Mouse (Mus musculus): ENCODE results near the gene Cpeb1.

Cpeb1 gene

DNA sequence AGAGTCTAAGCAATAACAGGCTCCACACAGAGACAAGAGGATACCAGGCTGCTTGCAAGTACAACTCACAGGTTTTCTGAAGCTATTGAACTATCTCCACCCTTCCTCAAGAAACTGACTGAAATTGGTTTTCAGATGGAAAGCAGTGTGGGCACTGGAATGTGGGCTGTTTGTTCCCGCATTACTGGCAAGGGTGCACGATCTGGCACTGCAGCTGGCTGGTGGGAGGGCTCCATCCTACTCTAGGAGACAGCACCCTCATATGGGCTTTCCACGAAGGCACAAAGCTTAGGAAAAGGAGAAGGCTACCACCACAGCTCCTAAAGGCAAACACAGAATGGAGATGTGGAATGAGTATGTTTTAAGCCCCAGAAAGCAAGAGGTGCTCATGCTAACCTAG is 85.5 kb downstream of the Cpeb1 start:
- DNase-seq (ENCODE audit: low read depth) = no peak

DNA sequence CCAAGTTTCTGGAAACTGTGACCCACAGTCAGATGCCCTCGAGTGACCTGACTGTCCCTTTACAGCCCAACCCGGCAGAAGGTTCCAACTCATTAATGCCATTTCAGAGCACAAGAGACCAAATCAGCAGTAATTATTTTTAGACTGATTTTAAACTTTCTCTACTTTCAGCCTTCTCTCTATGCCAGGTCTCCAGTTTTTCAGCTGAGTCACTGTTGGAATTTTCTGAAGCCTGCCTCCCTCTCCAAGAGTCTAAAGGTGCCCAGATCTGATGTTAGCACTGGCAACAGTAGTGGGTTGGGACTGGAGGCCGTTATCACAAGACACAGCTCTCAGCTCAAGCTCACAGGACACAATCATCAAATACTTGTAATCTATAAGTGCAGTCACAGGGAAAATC is 87.3 kb downstream of the Cpeb1 start:
- no peak for DNase-seq (ENCODE audit: low read depth)

DNA sequence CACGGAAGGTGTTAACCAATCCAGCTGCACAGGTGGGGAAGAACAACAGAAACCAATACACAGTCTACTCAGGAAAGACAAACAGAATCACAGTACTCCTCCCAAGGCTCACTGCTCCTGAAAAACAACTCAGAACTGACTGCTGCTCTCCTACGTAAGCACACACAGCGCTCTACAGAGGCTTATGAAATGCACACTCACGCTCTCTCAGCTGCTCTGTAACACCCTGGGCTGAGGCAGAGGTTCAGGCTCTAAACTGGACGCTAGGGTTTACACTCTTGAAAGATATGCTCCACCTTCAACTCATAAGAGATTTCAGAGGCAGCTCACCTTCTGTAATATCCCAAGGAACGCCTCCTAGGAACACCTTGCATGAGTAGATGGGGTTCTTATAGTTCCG is 98.3 kb downstream of the Cpeb1 start:
- no peak for DNase-seq (ENCODE audit: low read depth)

DNA sequence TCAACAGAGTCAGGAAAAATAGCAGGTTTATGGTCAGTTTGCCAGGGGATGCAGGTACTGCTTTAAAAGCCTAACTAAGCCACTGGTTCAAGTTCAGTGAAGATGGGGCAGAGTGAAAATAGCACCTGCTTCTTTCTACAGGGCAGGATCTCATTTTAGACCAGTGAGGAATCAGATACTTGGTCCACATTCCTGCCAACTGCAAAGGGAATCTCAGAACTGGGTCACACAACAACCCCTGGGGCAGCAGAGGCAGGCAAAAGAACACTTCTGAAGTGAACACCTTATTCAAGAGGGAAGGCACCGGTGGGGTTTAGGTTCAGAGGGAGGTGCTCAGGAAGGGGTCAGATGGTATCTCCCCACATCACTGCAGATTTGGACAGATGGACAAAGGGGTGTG is 98.9 kb downstream of the Cpeb1 start:
- DNase-seq (ENCODE audit: low read depth) = no peak

DNA sequence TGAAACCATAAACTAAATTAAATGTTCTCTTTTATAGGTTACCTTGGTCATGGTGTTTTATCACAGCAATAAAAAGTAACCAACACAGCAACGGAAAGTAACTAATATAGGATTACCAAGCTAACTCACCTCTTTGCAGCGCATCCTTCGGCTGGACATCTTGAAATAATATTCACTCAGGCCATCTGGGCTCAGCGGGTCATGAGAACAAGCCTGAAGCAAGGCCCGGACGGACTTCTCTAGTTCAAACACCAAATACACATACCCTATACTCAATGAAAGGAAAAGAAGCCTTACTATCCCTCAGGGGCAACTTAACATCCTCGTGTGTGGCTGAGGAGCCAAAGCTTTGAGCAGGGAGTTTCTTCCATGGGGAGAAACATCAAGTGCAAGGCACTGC is 99.5 kb downstream of the Cpeb1 start:
- no peak for DNase-seq (ENCODE audit: low read depth)

DNA sequence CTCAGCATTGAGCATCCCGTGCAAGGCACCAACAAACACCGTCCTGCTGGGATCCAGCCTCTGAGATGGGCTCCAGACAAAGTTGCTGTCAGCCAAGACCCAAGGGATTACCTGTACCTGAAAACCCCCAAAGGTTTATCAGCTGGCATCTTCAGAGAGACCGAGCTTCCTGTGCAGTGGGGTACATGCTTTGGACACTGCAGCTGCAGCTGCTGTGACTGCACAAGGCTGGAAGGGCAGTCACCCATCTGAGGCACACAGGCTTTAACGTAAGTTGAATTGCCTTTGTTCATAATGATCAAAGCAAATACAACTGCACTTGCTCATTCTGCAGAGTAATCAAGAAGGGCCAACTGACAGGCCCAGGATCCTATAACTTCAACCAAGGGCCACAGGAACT is 103.4 kb downstream of the Cpeb1 start:
- no peak for DNase-seq (ENCODE audit: low read depth)

DNA sequence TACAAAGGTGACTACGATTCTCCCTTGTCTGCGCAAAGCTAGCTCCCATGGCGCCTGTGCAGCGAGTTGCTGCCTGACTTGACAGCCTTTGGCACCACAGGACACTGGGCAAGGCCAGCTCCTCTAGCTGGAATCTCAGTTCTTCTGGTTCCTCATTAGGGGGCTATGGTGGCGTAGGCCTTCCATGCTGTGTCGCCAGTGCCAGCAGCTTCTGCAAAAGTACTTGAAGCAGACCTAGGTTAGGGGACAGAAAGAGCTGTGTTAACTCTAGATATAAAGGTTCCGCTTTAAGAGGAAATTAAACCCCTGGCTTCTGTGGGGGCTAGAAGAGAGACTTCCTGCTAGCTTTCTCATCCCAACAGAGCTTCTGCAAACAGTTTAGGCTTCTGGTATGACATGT is 107.1 kb downstream of the Cpeb1 start:
- DNase-seq (ENCODE audit: low read depth) = no peak

DNA sequence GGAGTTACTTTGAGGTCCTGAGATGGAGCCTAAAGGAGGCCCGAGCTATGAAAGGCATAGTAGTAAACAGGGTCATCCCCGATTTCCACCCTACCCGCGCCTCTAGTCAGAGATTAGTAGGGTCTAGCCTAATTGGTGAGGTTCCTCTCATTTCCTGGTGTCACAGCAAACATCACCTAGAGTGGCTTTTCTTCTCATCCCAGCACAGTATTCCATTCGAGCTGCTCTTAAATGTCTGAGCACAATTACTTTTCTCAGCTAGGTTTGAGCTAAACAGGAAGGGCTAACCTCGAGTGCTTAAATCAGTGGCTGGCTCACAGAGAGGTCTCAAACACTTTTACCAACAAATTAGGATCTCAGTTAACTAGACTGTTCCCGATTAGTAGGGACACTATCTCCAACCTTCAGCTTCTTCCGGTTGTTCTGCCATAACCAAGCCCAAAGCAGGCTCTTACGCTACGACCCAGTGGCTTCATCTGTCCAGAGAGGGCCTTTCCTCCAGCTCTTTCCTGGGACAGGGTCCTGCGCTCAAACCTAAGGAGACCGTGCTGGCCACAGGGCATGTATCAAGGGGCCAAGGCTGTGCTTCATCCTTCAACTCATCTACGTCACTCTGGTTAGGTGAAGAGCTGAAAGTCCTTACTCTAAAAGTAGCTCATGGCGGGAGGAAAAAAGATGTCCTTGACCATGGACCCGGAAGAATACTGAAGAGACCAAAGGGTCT is 109.7 kb downstream of the Cpeb1 start:
- no peak for DNase-seq (ENCODE audit: low read depth)

DNA sequence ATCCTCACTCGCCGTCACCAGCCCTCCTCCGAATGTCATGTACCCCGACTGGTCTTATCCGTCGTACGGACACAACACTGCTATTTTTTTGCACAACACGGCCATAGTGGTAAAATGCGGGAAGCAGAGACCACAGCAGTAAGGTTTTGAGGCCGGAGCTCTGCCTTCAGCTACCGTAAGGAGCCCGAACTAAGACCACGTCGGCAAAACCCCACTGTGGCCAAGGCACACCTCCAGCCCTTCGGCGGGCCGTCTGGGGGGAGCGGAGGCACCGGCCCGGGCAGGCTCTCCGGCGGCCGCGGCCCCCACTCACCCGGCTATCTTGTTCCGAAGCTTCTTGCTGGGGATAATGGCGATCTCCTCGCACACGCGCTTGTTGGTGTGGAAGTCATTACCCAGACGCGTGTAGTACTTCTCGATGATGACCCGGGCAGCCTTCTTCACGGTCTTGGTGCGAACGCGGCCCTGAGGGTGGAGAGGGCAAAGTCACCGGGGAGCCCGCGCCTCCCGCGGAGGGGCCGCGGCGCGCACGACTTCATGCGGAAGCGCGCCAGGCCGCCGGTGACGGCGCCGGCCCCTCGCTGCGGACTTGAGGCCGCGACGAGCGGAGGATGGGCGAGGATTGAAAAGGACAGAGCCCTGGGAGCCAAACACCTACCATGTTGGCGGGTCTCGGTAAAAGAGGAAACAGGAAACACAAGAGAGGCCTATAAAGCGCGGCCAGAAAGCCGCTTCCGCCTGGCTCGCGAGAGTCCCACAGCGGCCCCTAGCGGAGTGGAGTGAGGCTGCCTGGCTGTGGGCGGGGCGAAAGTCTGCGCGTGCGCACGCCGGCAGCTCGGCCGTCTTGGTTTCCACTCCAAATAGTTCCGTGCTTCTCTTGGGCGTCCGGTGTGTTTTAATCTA is 110.5 kb downstream of the Cpeb1 start, which contains the start of gene Rps17:
Gene Rps17, minus strand, starts transcription at position 711 of the 903 bp plus-strand sequence.
- DNase-seq (ENCODE audit: low read depth) = peak; percentile 99

DNA sequence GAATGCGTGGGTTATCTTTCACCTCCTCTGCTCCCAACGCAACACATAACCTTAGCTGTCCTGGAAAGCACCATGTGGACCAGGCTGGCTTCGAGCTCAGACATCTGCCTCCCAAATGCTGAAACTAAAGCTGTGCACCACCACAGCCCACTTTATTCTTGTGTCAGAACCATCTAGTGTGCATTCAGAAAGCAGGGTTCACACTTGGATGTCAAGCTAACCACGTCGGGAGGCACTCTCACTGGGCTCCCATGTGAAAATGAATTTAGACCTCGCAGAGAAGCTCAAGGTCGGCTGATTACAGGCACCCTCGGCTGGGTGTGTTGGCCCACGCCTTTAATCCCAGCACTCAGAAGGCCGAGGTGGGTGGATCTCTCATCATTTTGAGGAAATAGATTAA is 111.4 kb downstream of the Cpeb1 start:
- DNase-seq (ENCODE audit: low read depth) = peak; percentile 30

DNA sequence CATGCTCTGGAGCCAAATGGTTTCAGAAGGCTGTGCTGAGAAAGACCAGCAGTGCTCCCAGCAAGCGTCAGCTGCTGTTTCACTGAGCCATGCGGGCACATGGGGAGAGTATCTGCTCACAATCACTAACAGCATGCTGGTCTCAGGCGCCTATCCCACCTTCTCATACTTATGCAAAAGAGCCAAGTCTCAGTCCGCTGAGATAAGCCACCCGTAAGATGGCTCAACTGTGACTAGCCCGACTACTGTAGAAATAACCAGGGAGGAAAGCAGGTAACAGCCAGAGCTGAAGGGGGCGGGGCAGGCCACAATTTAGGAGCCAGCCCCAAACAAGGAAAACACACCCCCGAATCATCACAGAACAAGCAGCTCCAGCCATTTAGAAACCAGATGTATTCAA is 111.9 kb downstream of the Cpeb1 start:
- peak; percentile 24 for DNase-seq (ENCODE audit: low read depth)

DNA sequence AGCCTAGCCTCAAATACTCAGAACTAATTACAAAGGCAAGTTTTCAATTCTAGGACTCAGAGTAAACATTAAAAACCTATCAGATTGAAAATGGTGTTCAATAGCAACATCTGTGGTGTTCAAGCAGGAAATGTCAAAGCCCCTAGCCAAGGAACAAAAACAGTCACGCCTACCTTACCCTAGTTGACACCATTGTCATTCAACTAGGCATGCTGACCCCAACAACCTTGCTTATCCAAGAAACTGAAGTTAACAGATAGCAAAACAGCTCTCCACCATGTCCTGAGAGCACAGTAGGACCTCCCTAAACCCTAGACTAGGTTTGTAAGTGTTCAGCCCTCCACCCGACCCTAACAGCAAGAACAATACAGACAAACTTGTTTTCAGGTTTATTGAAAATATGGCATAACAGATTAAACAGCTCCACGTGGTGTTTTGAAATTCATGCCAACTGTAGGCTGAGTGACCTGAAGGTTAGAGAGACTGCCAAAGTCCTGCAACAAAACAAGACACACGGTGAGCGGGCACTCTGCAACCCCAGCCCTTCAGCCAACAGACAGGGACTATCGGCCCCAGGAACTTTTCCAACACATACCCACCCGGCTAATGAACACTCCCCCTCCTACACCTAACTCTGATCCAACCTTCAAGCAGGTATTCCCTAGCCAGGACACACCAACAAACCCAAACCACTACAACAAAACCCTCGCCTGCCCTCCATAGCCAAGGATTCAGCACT is 112.7 kb downstream of the Cpeb1 start:
- DNase-seq (ENCODE audit: low read depth) = peak; percentile 19

DNA sequence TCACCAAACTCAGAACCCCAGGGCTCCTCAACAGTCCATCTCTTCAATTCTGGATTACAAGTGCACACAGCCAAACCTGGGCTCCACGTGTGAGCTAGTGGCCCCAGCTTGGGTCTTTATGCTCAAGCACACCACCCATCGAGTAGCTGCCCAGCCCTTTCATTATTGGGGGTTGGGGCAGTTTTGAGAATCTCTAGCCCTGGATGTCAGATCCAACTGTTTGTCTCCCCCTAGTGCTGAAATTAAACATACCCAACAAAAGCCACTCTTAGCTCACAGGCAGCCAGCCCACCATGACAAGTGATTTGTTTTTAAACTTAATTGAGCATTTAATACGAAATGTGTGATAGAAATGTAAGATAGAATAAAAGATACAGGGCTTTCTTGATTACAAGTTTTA is 113.7 kb downstream of the Cpeb1 start:
- peak; percentile 67 for DNase-seq (ENCODE audit: low read depth)

DNA sequence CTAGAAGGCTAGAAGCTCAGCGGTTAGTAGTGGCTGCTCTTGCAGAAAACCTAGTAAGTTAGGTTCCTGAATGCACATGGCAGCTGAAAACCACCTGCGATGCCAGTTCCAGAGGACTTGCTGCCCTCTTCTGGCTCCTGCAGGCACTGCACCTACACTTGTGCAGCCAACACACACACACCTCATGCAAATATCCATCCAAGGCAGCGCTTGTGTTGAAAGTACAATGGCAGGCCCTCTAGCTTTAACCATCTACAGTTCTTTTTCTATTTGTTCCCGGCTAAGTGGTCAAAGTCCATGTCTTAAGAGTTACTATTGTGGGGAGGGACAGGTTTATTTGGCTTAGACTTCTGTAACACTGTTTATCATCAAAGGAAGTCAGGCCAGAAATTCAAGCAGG is 115.5 kb downstream of the Cpeb1 start:
- peak; percentile 78 for DNase-seq (ENCODE audit: low read depth)

DNA sequence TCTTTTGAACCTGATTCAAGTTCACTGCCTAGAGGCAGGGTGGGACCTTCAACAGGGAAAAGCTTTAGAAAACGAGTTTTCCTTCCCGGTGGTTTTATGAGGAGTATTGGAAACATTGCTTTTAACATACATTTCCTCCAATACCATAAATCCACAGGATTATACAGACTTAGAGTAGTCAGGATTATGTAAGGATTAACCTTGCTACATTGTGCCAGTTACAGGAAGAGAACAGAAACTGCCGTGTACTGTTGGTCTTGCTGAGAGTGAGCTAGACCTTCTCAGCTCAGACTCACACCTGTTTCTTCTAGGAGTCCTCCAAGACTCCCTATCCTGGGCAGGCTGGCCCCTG is 116.8 kb downstream of the Cpeb1 start:
- no peak for DNase-seq (ENCODE audit: low read depth)

DNA sequence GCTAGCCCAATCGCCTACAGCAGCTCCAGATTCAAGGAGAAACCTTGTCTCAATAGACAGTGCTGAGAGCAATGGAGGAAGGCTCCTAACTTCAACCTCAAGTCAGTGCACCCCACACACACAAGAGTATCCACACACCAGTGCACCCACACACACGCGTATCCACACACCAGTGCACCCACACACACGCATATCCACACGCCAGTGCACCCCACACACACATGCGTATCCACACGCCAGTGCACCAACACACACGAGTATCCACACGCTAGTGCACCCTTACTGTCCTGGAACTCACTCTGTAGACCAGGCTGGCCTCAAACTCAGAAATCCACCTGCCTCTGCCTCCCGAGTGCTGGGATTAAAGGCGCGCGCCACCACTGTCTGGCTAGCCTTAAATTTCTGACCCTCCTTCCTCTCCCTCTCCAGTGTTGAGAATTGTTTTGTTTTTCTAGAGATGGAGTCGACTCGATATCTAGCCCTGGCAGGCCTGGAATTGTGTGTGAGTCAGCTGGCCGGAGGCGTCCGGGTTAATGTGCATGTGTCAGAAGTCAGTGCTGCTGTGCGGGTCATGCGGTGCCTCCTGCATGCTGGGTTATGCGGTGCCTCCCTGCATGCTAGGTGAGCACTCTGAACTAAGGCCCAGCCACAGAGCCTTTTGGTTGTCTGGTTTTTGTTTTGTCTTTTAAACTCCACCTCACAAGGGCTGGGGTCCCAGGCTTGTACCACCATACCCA is 117.3 kb downstream of the Cpeb1 start:
- DNase-seq (ENCODE audit: low read depth) = no peak

DNA sequence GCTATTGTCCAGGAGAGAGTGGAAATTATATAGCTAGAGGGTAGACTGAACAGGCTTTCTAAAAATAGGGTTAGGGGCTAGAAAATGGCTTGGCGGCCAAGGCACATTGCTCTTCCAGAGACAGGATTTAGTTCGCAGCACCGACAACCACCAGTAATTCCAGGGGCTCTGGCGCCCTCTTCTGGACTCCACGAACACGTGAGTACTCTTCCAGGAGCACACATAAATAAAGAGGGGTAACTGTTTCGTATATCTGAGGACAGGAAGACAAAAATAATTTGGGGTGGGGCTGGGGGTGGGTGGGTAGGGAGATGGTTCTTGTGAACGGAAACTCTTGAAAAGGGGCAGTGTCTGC is 118.9 kb downstream of the Cpeb1 start:
- DNase-seq (ENCODE audit: low read depth) = peak; percentile 62

DNA sequence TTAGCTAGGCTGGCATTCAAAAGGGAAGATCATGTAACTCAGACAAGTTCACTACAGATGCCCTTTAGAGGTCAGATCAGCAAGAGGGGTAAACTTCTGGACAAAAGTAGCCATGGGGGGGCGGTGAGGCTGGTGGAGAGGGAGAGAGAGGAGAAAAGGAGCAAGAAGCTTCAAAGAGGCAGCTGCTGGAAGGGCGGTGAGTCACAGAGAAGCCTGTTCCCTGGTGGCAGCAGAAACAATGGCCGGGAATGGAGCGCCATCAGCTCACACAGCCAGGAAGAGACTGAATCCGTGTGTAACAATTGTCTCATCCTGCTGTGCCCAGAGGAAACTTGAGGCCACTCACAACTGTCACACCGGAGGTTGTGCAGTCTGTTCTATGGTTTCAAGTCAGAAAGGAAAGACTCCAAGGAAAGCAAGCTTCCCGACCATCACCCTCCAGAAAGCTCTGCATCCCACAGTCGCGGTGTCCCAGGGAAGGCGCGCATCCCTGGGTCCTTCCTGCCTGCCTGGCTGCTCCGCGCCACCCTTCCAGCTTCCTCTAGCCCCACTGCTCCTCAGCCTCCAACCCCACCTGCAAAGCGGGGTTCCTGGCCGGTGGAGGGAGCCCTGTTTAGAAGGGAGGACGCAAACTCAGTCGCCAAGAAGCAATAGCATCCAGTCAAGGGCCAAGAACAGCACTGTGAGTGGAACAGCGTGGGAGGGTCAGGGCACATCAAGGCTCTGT is 119.4 kb downstream of the Cpeb1 start:
- DNase-seq (ENCODE audit: low read depth) = no peak

DNA sequence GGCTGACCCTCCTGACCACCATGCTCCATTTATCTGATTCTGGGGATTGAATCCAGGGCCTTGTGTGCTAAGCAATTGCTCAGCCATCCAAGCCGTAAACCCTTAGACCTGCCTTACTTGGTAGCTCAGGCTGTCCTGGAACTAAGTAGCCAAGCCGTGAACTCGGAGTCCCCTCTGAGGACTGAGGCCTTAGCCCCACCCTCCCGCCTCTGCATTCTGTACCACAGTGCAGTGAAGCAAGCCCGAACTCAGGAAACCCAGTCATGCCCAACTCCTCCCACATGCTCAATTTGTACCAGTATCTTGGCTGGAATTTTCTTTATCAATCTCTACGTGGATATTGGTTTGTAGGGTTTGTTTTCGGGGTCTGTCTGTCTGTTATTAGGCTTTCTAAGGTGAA is 123.4 kb downstream of the Cpeb1 start:
- DNase-seq (ENCODE audit: low read depth) = no peak

DNA sequence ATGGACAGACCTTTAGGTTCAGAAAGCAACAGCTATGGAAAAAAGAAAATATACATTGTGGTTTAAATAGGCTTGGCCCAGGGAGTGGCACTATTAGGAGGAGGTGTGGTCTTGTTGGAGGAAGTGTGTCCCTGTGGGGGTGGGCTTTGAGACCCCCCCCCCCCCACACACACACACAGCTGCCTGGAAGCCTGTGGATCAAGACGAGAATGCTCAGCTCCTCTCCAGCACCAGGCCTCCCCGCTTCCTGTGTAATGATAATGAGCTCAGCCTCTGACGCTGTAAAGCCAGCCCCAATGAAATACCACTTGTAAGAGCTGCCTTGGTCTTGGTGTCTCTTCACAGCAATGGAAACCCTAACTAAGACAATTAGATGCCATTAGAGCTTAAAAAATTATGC is 124.5 kb downstream of the Cpeb1 start:
- no peak for DNase-seq (ENCODE audit: low read depth)

DNA sequence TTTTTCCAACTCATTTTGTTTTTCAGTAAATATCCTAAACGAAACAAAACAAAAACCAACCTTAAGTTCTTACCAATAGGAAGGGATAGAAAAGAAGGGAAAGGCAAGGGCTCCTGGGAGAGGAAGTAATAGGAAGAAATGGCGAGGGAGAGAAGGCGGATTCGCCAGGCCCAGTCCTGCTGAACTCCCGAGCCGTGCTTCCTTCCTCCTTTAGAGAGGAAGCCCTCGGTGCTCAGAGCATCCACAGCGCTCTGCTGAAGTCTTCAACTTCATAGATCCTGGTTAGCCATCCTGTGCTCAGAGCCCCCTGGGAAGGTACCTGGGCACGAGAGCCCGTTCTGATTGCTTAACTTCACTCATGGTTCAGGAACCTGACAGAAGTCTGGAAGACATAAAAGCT is 127.6 kb downstream of the Cpeb1 start:
- DNase-seq (ENCODE audit: low read depth) = no peak

DNA sequence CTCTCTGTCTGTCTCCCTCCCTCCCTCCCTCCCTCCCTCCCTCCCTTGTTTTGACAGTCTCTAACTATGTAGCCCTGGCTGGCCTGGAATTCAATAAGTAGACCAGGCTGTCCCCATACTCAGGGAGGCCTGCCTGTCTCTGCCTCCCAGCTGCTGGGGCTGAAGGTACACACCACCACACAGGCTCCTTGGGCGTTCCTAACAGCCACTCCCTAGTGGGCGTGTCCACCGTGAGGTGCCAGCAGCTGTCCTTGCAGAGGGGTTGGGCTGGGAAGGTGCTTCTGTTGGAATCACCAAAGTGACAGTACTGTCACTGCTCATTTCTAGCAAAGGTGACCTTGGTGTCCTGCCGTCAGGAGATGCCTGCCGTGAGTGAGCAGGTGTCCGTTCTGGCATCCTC is 128.4 kb downstream of the Cpeb1 start:
- no peak for DNase-seq (ENCODE audit: low read depth)

Data from naive thymus-derived CD4-positive, alpha-beta T cell, adult 2 months (primary cell).